Mouse (Mus musculus) hematopoietic stem cell, adult 5-6 weeks (primary cell): ENCODE results near the gene Tmem251. TPM values are rescaled to one million over a fixed set of nuclear protein-coding genes. Genes with fewer than 3 reads are reported as not detected.

Source experiments
- ATAC-seq, 2 experiments: fragments of 125-278 bp in 1 of 2; replicated peaks in 1 of 2; 2 replicates each; pipeline ENCODE4 v1.8.0; 2016 to 2017; ENCODE audit warnings: inconsistent platforms in 2 of 2, mild to moderate bottlenecking in 2 of 2, moderate number of reproducible peaks in 2 of 2, low read depth in 1 of 2, moderate TSS enrichment in 1 of 2; ENCODE audit not compliant: low FRiP score in 2 of 2, poor library complexity in 2 of 2, severe bottlenecking in 2 of 2, insufficient read depth in 1 of 2, low TSS enrichment in 1 of 2
- total RNA-seq: library from RNA; stranded (forward); fragments of 172-1452, 232-1000 nt; gene quantifications from 2 replicates; pipeline ENCODE4 v1.2.3, GENCODE M21; 2017

Gene Tmem251
- total RNA-seq, 1 experiment from 2014 or later = 8.4 TPM

DNA sequence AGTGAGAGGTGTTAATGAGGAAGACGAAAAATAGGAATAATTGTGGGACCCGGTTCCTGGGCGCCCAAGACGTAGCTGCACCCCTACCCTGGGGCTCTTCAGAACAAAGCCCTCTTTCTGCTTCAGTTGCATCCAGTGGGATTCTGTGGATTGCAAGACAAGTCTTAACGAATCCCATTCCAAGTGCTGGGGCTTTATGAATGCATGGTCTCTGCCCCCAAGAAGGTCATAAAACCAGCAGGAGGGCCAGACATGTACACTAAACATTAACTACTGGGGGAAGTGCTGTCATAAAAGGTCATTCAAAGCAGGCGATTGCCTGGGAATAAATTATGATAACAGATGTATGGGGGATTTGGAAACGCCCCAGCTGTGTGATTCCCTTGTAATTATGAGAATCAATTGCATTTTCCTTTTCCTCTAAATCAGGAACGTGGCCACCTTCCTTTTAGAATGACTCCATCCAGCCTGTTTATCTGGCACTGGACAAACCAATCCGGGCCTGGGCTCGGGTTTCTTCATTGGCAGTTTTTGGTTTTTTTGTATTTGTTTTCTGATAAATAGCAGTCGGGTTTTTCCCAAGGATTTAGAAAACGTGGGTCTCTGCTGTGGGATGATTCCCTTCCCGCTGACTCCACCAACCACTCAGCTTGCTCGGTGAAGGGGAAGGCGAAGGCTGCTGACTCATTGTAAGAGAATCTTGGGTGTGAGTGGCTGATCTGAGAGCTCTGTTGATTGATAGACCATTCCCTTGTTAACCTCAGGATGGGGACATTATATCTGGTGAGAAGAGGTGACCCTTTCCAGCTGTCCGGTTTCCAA is 12.6 kb upstream of the Tmem251 start:
- ATAC-seq = no peak

DNA sequence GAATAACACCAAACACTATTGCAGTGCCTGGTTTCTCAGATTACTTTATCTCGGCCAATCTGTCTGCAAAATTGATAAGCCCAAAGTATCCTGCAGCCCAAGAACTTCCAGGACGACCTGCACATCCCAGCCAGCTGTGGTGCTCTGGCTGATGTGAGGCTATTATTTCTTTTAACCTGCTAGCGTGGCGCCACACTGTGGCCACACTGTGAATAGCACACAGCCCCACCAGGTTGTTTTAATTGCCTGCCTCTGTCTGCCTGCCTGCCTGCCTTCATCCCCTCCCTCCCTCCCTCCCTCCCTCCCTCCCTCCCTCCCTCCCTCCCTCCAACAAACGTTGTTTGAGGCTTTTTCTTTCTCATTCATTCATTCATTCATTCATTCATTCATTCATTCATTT is 10.2 kb upstream of the Tmem251 start:
- peak; percentile 69 to 81 for ATAC-seq

GRCm38 (mm10) chr12:102739096-102739495 is 4.5 kb upstream of the Tmem251 start:
- no peak for ATAC-seq

DNA sequence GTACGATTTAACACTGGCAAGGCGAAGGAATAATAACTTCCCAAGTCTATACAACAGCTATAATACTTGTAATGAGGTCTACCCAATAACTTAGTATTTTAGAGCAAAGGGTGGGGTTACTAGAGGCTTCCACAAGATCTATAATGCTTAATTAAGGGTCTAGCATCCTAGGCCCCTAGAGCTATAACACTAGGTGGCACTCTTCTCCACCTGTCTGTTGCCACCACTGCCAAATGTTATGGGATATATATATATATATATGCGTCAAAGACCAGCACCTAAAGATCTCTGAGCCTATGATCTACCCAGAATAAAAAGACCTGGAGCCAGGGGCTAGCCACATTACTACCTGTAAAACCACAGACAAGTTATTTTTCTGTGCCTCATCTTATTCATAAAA is 3.3 kb upstream of the Tmem251 start:
- ATAC-seq = no peak

- ATAC-seq = no peak
Measured at GRCm38 (mm10) chr12:102742056-102742455, 1.5 kb upstream of the Tmem251 start.

GRCm38 (mm10) chr12:102743036-102743588 is 450 bp upstream of the Tmem251 start:
- ATAC-seq = peak; percentile 29 to 34; a peak in 3 of 4 replicates

- ATAC-seq = peak; percentile 68 to 70
Measured at GRCm38 (mm10) chr12:102744839-102745238, 1.3 kb downstream of the Tmem251 start.

DNA sequence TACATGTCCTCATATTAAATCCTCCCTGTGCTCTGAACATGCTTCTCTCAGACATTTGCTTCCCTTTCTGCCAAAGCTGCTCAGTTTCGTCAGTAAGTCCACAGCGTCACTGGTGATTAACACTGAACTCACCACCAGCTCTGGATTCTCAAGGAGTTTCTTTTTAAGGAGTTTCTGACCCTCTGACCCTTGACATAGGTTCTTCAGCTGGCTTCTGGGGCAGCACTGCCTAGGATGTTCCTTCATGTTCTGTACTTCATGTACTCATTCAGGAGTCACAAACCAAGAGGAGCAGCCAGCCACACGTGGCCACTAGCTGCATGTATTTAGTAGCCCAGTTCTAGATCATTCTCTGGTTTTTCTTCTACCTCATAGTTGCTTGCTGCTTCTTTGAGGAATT is 4.7 kb downstream of the Tmem251 start:
- no peak for ATAC-seq

GRCm38 (mm10) chr12:102756304-102756703 is 12.7 kb downstream of the Tmem251 start:
- no peak for ATAC-seq

- ATAC-seq = peak in 1 of 2 experiments; percentile 47; a peak in 1 of 4 replicates
Measured at GRCm38 (mm10) chr12:102757055-102757688, 13.6 kb downstream of the Tmem251 start.

DNA sequence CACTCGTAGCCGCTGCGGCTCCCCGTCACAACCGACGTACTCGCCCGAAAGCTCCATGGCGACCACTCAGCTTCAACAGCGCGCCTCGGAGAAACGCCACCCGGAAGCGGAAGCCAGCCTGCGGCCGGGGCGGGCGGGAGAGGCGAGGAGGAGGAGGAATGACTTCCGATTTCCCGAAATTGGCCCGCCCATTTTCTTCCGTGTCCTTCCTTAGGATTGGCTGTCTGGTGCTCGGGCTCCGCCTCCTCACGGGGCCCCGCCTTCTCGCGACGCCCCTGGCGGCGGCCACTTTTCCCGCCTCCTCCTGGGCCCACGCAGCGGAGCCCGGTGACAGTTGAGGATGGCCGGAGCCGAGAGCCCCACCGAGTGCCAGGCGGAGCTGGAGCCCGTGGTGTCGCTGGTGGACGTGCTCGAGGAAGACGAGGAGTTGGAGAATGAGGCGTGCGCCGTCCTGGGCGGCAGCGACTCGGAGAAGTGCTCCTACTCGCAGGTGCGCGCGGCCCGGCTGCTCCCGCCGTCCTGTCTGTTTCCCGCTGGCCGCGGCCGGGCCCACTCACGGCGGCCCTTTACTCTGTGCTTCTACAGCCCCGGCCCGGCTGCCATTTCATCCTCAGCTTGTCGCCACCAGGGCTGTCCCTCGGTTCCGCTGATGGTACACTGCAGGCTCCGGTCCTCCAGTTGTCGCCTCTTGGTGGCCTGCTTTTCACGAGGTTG is 14.3 kb downstream of the Tmem251 start, which contains the start of the genes Gm28051, Gon7 and Ubr7:
Gene Gm28051, minus strand, starts transcription at position 77 of the 714 bp plus-strand sequence.
Gene Gon7, minus strand, starts transcription at position 115 of the 714 bp plus-strand sequence.
Gene Ubr7, plus strand, starts transcription at position 279 of the 714 bp plus-strand sequence.
- peak; percentile 88 to 96 for ATAC-seq

DNA sequence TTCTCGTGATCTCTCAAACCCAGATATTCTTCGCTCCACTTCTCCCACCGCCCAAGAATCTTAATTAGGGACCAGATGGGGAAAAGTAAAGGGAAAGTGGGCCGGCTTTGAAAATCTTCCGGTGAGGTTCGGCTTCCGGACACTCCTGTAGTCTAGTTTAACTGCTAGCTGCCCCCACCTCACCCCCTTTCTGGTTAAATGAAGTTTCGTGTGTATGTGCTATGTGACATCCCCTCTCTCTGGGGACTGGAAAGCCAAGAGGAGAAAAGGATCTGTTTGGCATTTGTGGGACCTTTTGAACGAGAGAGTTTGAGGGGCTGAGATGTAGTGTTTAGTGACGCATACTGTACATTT is 14.8 kb downstream of the Tmem251 start, which contains the start of gene Gm20604:
Gene Gm20604, minus strand, starts transcription at position 270 of the 354 bp plus-strand sequence.
- no peak for ATAC-seq

DNA sequence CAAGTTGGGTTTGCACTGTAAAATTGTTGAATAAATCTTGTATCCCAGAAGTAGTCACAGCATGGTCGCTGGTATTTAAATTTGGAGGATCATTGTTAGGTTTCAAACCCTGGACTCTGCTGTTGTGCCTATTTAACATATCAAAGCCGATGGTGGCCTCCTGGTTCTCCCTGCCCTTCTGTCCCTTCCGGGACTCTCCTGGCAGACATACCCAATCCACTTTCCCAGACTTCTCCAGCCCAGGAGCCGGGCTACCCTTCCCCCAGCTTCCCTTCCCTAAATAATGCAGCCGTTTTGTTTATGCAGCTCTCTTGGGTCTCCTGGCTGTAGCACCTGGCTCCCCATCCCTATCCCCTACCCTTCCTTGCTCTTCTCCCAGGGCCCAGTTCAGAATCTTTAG is 15.4 kb downstream of the Tmem251 start:
- no peak for ATAC-seq

DNA sequence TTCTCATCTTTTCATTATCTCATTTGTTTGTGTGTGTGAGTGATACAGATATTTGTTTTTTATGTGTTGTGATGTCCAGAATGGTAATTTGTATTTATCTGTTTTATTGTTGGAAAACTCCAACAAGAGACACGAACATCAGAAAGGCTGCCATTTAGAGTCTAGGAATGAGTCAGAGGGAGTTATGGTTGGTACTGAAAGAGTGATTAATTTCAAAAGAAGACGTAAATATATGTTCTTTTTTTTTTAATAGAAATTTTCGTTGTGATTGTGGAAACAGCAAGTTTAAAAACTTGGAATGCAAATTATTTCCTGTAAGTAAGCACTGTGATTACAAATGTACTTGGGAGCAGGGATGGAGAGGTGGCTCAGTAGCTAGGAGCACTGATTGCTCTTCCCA is 18.1 kb downstream of the Tmem251 start:
- no peak for ATAC-seq

DNA sequence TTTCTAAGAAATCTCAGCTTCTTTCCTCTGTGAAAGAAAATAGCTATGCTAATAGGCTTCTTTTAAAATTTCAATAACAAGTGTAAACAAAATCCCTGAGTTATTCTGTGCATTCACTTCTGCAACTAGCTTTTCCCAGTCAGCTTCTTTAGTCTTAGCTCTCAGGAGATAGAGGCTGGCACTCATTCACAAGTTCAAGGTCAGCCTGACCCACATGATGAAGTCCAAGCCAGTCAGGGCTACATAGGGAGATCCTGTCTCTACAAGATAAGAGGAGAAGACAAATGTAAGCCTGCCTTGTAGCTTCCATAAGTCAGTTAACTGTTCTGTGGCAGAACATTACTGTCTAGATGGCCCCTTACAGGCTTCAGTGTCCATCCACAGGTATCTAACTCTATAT is 20.1 kb downstream of the Tmem251 start:
- ATAC-seq = no peak

DNA sequence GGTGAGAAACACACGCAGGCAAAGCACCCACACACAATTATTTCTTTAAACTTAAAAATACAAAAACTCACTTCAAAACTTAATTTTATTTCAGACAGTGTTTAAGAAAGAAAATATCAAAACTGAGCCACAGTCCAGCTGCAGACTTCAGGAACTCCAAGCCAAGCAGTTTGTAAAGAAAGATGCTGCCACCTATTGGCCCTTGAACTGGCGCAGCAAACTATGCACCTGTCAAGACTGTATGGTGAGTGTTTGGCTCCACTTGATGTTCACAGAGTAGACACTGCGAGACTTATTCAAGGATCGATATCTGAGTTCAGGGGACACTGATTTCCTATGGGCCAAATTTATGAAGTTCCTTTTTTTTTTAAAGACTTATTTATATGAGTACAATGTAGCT is 25.4 kb downstream of the Tmem251 start:
- no peak for ATAC-seq

GRCm38 (mm10) chr12:102771601-102772000 is 28.0 kb downstream of the Tmem251 start:
- no peak for ATAC-seq

DNA sequence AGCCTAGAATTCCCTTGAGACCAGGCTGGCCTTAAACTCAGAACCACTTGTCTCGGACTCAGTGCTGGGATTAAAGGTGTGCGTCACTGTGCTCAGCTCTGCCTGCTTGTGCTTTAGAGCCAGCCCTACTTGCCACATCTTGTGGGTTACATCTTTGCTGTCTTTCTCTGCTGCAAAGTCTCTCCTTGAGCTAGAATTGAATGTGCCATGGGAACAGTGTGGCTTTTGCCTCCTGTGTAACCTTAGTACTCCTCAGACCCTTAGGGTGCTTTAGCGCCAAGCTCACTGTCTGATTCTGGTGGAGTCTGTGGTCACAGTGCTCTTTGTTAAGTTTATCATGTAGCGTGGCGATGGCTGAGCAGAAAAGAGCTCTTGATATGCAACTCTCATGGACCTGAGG is 29.1 kb downstream of the Tmem251 start:
- ATAC-seq = no peak
